Mouse (Mus musculus): ENCODE data around the gene Dlg5. TPM values are rescaled to one million over a fixed set of nuclear protein-coding genes. Genes with fewer than 3 reads are reported as not detected.
A peak's percentile ranks its signal among the peaks of the same experiment; 100 is the strongest.

Dlg5 gene
- polyA plus RNA-seq, 1 experiment from 2014 or later = 13.6 TPM

DNA sequence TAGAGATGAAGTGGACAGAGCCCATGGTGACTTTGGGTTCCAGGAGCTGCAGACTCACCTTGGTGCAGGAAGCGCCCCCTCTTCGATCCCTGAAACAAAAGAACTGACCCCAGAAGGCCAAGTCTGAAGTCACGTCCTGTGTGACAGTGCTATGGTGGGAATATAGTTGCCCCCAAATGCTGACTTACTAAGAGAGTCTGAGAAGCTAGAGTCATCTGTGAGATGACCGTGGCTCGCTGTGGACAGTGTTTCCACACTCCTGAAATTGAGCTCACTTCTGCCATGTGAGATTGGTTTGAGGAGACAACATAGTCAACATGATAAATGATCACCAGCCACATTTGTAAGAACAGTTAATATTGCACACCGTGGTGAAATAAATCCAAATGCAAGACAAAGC lies 16.7 kb upstream of the Dlg5 start:
- Histone ChIP-seq H3K27me3 (replicated peaks) (no peaks in the 10 kb centered on the region), H3K9ac (no peak overlapping the region), H3K27ac (ENCODE audit: poor library complexity, severe bottlenecking) (no peak overlapping the region), H3K4me1 (replicated peaks) (peaks cover 6% of the 10 kb centered on the region), H3K36me3 (no peaks in the 10 kb centered on the region), H3K4me3 (no peak overlapping the region), H3K4me2 (no peak overlapping the region), H3K9me3 (replicated peaks) (no peaks in the 10 kb centered on the region)
- ATAC-seq (ENCODE audit: insufficient number of reproducible peaks, low FRiP score) = no peak
- WGBS = 79% methylated on average over 6 of the region's 6 CpGs

DNA sequence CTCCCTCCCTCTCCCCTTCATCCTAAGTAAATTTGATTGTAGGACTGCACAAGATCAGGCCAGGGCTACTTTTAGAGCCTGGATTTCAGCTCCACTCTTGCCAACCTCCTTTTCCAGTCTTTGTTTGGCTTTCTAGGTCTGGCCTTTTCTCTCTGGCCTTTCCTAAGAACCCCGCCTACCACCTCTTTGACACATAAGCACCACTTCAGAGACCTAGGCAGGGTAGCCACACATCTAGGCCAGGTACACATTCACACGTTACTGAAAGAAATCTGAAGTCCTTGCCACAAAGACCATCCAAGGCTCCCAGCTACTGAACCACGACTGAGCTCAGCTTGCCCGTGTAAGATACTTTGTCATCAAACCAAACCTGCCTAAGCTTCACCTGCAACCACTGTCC lies 14.7 kb upstream of the Dlg5 start:
- Histone ChIP-seq H3K4me1 (replicated peaks) (peaks cover 6% of the 10 kb centered on the region), H3K36me3 (no peaks in the 10 kb centered on the region), H3K27me3 (replicated peaks) (no peaks in the 10 kb centered on the region), H3K4me3 (no peak overlapping the region), H3K27ac (ENCODE audit: poor library complexity, severe bottlenecking) (no peak overlapping the region), H3K9ac (no peak overlapping the region), H3K4me2 (no peak overlapping the region), H3K9me3 (replicated peaks) (no peaks in the 10 kb centered on the region)
- 70% methylated on average over 4 of the region's 4 CpGs for WGBS
- ATAC-seq (ENCODE audit: insufficient number of reproducible peaks, low FRiP score) = no peak

DNA sequence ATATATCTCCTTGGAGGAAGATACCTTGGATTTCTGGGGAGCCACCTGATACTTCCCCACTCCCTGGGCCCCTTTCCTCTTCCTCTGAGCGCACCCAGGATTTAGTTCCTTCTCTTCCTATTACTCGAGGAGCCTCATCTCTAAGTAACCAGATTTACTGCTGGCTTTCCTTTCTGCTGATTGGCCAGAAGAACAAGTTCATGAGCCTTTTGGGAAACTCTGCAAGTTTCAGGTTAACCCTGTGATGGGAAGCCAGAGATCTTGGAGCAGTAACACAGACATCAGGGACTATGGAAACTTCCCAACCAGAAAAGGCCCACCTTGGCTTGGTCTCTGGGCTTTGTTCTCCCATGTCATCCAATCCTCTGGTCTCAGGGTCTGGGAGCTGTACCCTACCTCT lies 10.2 kb upstream of the Dlg5 start:
- no peak for ATAC-seq (ENCODE audit: insufficient number of reproducible peaks, low FRiP score)
- Histone ChIP-seq H3K27ac (ENCODE audit: poor library complexity, severe bottlenecking) (no peak overlapping the region), H3K27me3 (replicated peaks) (no peaks in the 10 kb centered on the region), H3K9me3 (replicated peaks) (no peaks in the 10 kb centered on the region), H3K4me1 (replicated peaks) (peaks cover 20% of the 10 kb centered on the region), H3K4me3 (no peak overlapping the region), H3K36me3 (no peaks in the 10 kb centered on the region), H3K4me2 (no peak overlapping the region), H3K9ac (no peak overlapping the region)
- 68% methylated on average over 2 of the region's 2 CpGs for WGBS

DNA sequence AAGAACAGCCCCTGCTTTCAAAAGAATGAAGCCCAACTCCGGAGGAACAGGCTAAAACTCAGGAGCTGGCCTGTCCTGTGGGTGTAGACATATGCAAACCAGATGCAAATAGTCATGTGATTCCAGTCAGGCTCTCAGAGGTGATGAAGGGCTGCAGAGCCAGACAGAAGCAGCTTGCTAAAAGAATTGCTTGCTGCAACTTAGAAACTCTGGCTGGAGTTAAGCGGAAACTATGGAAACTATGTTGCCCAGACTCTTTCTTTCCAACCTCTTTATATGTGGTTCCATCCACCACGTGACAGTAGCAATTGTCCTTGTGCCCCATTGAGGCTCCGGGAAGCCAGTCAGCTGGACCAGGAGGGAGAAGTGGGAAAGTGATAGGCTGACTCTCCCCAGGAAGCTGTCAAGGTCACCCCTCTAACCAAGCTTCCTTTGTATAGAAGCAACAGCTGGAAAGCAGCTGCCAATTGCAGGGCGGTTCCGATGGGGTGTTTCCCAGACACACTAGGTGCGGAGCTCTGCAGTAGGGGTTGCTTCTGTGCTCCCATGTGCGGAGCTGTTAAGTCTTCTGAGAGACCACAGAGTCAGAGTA lies 8.0 kb upstream of the Dlg5 start:
- no peaks in the 10 kb centered on the region for H3K36me3 ChIP-seq
- H3K9ac ChIP-seq = 0 out of 2 replicates have a peak overlapping the region, but pooled peaks have one; percentile 22
- 7% methylated on average over 8 of the region's 8 CpGs for WGBS
- H3K27ac ChIP-seq (ENCODE audit: poor library complexity, severe bottlenecking) = peak overlapping the region; percentile 91
- no peak overlapping the region; the same call in 1 of the 2 replicates for H3K4me3 ChIP-seq
- peaks cover 25% of the 10 kb centered on the region for H3K4me1 ChIP-seq (replicated peaks)
- peak; percentile 84 for ATAC-seq (ENCODE audit: insufficient number of reproducible peaks, low FRiP score)
- no peaks in the 10 kb centered on the region for H3K27me3 ChIP-seq (replicated peaks)
- peak overlapping the region; percentile 51 for H3K4me2 ChIP-seq
- no peaks in the 10 kb centered on the region for H3K9me3 ChIP-seq (replicated peaks)

DNA sequence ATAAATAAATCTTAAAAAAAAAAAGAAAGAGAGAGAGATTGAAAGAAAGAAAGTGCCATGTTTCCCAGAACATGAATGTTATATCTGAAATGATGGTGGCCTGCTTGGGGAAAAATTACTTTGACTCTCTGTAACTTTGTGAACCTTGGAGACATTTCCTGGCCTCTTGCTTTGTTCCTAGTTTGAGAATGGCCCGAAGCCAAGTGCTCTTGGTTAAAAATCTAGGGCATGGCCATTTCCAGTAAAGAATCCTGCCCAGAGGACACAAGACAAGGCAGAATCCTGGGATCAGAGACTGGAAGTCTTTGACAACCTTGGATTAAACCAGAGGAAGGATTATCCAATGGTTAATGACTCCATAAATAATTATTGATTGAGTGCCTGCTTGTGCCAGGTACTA lies 5.6 kb upstream of the Dlg5 start:
- Histone ChIP-seq H3K9ac (no peak overlapping the region), H3K27ac (ENCODE audit: poor library complexity, severe bottlenecking) (no peak overlapping the region), H3K4me3 (no peak overlapping the region), H3K4me1 (replicated peaks) (peaks cover 25% of the 10 kb centered on the region), H3K27me3 (replicated peaks) (no peaks in the 10 kb centered on the region), H3K4me2 (no peak overlapping the region), H3K36me3 (no peaks in the 10 kb centered on the region), H3K9me3 (replicated peaks) (no peaks in the 10 kb centered on the region)
- no peak for ATAC-seq (ENCODE audit: insufficient number of reproducible peaks, low FRiP score)
- WGBS = 83% methylated on average over 1 of the region's 1 CpGs

DNA sequence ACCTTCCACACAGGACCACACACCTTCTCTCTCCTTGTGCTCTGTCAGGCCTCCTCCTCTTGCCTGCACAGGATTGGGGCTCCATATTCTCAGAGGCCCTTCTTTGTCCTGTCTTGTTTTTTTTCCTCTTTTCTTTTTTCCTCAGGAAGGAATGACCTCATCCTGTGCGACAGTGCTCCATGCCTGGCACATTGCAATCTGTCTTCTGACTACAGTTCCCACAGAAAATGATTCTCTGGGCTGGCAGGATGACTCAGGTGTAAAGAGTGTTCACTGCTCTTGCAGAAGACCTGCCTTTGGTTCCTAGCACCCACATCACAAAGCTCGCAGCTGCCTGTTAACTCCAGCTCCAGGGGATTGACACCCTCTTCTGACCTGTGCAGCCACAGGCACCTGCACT lies 4.2 kb upstream of the Dlg5 start:
- Histone ChIP-seq H3K4me2 (no peak overlapping the region), H3K4me3 (no peak overlapping the region), H3K36me3 (no peaks in the 10 kb centered on the region), H3K4me1 (replicated peaks) (peaks cover 28% of the 10 kb centered on the region), H3K9me3 (replicated peaks) (no peaks in the 10 kb centered on the region), H3K27ac (ENCODE audit: poor library complexity, severe bottlenecking) (no peak overlapping the region), H3K9ac (no peak overlapping the region), H3K27me3 (replicated peaks) (no peaks in the 10 kb centered on the region)
- WGBS = 55% methylated on average over 2 of the region's 2 CpGs
- ATAC-seq (ENCODE audit: insufficient number of reproducible peaks, low FRiP score) = no peak

DNA sequence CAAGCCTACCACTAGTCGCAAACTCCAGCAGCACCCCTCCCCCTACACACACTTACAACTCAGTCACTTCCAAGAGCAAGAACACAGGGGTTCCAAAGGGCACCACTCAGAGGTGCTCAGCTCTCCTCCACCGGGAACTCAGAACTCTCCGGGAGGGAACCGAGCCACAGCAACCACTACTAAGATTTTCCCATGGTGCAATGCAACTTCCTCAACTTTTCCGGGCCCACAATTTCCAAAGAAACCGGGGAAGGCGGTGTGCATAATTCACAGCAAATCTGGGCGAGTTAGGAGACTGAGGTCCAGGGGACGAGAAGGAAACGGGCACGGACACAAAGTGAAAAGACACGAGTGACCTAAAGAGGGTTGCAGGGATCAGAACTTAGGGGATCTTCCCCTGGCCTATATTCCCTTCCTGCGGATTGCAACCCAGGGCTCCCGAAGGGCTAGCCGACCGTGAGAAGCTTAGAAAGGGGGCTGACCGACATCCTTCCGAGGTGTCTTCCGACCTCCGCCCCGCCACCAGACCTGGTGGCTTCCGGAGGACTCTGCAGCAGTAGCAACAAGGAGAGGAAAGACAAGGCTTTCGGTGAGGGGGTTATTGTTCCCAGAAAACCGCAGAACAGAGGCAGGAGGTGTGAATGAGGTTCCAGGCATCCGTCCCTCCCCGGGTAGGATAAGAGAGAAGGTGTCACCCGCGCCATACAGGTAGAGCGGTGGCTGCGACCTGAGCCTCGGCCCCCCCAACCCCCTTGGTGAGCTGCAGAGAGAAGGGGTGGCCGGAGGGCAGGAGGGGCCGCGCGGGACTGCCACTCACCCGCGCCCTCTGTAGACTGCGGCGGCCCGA lies 1.2 kb downstream of the Dlg5 start:
- peak overlapping the region; percentile 83 for H3K4me3 ChIP-seq
- no peaks in the 10 kb centered on the region for H3K27me3 ChIP-seq (replicated peaks)
- no peaks in the 10 kb centered on the region for H3K9me3 ChIP-seq (replicated peaks)
- ATAC-seq (ENCODE audit: insufficient number of reproducible peaks, low FRiP score) = peak; percentile 43
- H3K4me2 ChIP-seq = peak overlapping the region; percentile 91
- peak overlapping the region; percentile 93 for H3K27ac ChIP-seq (ENCODE audit: poor library complexity, severe bottlenecking)
- H3K9ac ChIP-seq = peak overlapping the region; percentile 90
- H3K36me3 ChIP-seq = peaks cover 15% of the 10 kb centered on the region
- WGBS = under 1% methylated on average over 40 of the region's 40 CpGs
- peaks cover 20% of the 10 kb centered on the region for H3K4me1 ChIP-seq (replicated peaks)

DNA sequence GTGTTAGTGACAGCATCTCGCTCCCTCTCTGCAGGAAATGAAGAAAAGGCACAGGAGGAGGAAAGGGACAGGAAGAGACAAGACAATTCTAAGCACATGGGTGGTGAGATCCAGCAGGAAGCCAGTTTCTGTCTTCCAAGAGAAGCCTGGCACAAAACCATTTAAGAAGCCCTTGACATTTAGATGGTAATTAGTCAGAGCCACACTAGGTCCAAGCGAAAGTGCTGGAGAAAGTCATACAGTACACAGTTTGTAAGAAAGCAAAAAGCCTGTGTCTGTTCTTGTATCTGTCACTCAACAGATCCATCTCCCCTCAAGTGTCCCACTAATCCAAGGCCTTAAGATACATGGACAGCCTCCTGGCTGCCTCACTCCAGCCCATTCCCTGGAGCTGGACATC lies 3.7 kb downstream of the Dlg5 start:
- Histone ChIP-seq H3K27me3 (replicated peaks) (no peaks in the 10 kb centered on the region), H3K36me3 (peaks cover 15% of the 10 kb centered on the region), H3K9ac (no peak overlapping the region), H3K4me2 (no peak overlapping the region), H3K27ac (ENCODE audit: poor library complexity, severe bottlenecking) (no peak overlapping the region), H3K9me3 (replicated peaks) (no peaks in the 10 kb centered on the region), H3K4me3 (no peak overlapping the region), H3K4me1 (replicated peaks) (peaks cover 45% of the 10 kb centered on the region)
- ATAC-seq (ENCODE audit: insufficient number of reproducible peaks, low FRiP score) = no peak
- 80% methylated on average over 2 of the region's 2 CpGs for WGBS

DNA sequence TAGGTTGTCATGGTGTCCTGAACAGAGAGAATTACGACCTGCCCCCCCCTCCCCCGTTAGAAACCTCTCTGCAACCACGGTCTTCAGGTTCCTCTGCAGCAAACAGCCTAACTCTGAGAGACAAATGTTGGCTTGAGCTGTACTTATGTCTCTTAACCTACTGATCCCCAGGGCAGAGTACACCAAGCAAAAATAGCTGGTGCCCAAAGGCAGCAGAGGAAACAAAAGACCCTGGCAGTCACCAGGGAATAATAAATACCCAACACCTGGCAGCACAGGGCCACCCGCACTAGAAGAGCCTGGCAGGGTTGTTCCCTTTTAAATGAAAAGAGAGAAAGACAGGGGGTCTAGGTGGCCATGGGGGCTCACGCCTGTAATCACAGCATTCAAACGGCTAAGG lies 4.9 kb downstream of the Dlg5 start:
- no peak overlapping the region for H3K27ac ChIP-seq (ENCODE audit: poor library complexity, severe bottlenecking)
- H3K4me2 ChIP-seq = no peak overlapping the region
- H3K9ac ChIP-seq = no peak overlapping the region
- WGBS = 75% methylated on average over 6 of the region's 6 CpGs
- no peak overlapping the region for H3K4me3 ChIP-seq
- no peaks in the 10 kb centered on the region for H3K27me3 ChIP-seq (replicated peaks)
- peaks cover 15% of the 10 kb centered on the region for H3K36me3 ChIP-seq
- ATAC-seq (ENCODE audit: insufficient number of reproducible peaks, low FRiP score) = no peak
- H3K4me1 ChIP-seq (replicated peaks) = peaks cover 53% of the 10 kb centered on the region
- H3K9me3 ChIP-seq (replicated peaks) = no peaks in the 10 kb centered on the region

DNA sequence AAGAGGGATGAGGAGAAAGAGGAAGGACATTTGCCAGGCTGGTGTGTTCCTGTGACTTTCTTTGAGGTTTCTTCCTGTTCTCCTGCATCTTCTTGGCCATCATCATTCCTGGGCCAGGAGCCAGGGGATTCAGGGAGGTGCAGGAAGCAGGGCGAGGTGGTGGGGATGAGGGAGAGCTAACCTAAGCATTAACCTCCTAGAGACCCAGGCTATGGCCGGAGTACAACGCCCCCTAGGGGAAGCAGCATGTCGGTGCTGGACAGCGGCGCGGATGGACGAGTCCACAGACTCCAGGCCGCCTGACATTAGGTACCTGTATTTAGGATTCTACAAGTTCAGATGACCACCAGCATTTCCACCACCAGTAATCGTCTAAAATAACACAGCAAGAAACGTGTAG lies 6.1 kb downstream of the Dlg5 start:
- Histone ChIP-seq H3K4me1 (replicated peaks) (peaks cover 59% of the 10 kb centered on the region), H3K27ac (ENCODE audit: poor library complexity, severe bottlenecking) (no peak overlapping the region), H3K9ac (no peak overlapping the region), H3K9me3 (replicated peaks) (no peaks in the 10 kb centered on the region), H3K4me2 (no peak overlapping the region), H3K27me3 (replicated peaks) (no peaks in the 10 kb centered on the region), H3K36me3 (peaks cover 15% of the 10 kb centered on the region), H3K4me3 (no peak overlapping the region)
- WGBS = 70% methylated on average over 11 of the region's 11 CpGs
- no peak for ATAC-seq (ENCODE audit: insufficient number of reproducible peaks, low FRiP score)

DNA sequence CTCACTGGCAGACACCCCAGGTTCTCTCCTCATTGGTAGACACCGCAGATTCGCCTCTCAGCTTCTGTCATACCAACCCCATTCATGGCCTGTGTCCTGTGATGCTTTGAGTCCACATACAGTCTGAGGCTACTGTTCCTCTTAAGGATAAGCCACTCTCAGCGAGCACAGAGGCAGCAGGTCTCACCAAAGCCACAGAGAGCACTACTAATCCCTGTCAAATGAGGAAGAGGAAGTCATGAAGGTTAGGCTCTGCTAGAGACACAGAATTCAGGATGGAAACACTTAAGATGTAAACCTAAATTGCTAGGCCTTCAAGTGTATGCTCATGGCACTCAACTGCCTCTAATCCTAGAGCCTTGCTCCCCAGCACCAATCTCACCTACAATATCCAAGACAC lies 9.8 kb downstream of the Dlg5 start:
- no peaks in the 10 kb centered on the region for H3K9me3 ChIP-seq (replicated peaks)
- WGBS = 89% methylated on average over 3 of the region's 3 CpGs
- H3K4me1 ChIP-seq (replicated peaks) = peaks cover 67% of the 10 kb centered on the region
- H3K36me3 ChIP-seq = no peaks in the 10 kb centered on the region
- no peak for ATAC-seq (ENCODE audit: insufficient number of reproducible peaks, low FRiP score)
- no peak overlapping the region for H3K4me3 ChIP-seq
- no peak overlapping the region for H3K4me2 ChIP-seq
- no peak overlapping the region for H3K27ac ChIP-seq (ENCODE audit: poor library complexity, severe bottlenecking)
- no peak overlapping the region for H3K9ac ChIP-seq
- H3K27me3 ChIP-seq (replicated peaks) = no peaks in the 10 kb centered on the region

Measured in heart, embryonic 12.5 days (tissue).